Mouse (Mus musculus) cortical plate, adult 2 months (tissue): ENCODE data around the gene Heatr4.
"Not testable (repeated sequence)": the region's sequence is repeated elsewhere in the genome, so short reads cannot be mapped to it uniquely, and the experiment has no call there.

Experiments used
- CTCF ChIP-seq: fragments of 200-500 bp; IDR thresholded peaks from 2 replicates; pipeline ENCODE4 v1.5.1; 2011; ENCODE audit warnings: mild to moderate bottlenecking, control low read depth, low read length; ENCODE audit not compliant: insufficient read depth; ENCODE audit errors: extremely low read depth
- POLR2A ChIP-seq: fragments of 200-500 bp; IDR thresholded peaks from 2 replicates; pipeline ENCODE4 v1.6.1; 2011; ENCODE audit warnings: mild to moderate bottlenecking, low read length, control low read depth; ENCODE audit not compliant: insufficient read depth; ENCODE audit errors: extremely low read depth

DNA sequence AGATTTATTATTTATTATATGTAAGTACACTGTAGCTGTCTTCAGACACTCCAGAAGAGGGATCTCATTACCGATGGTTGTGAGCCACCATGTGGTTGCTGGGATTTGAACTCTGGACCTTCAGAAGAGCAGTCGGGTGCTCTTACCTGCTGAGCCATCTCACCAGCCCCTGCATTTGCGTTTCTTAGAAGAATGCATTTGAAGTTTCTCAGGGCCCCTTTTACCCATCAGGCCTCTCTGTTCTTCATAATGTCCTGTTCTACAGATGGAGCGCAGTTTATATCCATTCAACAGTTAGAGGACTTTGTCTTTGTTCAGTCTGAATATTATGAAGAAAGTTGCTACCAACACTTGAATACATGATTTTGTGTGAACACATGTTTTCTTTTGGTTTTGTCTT lies 37.6 kb upstream of the Heatr4 start:
- not testable (repeated sequence) for TF ChIP-seq CTCF, POLR2A
